Mouse (Mus musculus): Measurements from ENCODE around the gene 4930522H14Rik. TPM values are rescaled to one million over a fixed set of nuclear protein-coding genes. Genes with fewer than 3 reads are reported as not detected.

Gene 4930522H14Rik
- polyA plus RNA-seq, 2 experiments from 2014 or later, result not detected

DNA sequence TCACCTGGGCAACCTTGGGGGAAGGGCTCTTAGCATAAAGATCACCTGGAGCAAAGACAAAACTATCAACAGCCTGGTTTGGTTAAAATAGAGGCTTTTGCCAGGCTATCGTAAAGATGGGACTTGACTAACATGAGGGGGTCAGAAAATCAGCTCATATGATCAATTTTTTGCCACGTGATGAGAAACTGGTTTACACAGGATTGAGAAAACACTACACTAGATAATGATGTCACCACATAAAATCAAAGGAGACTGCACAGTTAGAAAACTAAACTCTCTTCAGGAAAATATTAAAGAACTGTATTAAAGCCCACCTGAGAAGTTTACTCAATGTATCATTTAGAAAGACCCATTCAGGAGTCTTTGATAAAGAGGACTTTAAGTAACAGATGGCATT lies 56.0 kb downstream of the 4930522H14Rik start:
- ATAC-seq, result no peak

DNA sequence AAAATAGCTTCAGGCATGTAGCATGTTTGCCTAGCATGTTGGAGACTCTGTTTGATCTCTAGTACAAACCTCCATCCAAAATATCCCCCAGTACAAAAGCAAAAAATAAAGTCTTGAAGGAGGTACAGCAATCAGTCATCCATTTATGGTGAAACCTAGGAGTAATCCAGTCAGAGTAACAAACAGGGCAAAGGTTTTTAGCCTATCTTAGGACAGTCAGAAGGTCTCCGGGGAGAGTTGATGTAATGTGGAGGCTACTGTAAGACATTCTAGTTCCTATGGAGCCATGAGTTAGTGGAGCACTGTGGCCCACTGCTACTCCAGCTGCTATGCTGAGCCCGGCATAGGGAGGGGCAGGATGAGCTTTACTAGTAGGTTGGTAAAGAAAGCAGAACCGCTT lies 58.5 kb downstream of the 4930522H14Rik start:
- no peak for ATAC-seq

DNA sequence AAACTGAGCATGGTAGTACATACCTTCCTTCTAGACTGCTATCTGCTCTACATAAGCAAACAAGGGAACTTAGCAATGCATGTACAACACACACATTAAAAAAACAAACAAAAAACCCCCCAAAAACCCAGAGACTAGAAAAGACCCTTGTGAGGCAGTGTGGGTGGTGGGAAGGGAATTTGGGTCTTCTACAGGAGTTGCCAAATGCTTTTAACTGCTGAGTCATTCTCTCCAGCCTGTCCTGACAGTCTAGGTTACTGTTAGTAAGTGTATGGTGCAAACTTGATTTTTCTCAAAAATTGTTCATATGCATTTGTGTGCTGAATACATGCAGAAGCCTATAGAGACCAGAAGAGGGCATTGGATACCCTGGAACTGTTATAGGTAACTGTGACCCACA lies 59.5 kb downstream of the 4930522H14Rik start:
- ATAC-seq, result no peak

DNA sequence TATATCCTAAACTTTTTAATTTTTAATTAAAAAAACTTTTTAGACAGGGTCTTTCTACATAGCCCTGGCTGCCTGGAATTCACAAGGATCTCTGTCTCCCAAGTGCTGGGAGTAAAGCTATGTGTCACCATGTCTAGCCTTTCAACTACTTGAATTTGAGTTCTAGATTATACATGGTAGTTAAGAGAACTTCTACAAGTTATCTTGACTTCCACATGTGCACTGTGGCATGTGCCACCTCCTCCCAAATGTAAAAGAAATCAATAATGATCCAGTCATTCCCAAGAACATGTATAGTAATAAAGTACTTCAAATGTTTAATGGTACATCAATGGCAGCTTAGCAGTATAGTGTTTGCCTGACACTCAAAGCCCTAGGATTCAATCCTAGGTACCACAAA lies 63.4 kb downstream of the 4930522H14Rik start:
- no peak for ATAC-seq

DNA sequence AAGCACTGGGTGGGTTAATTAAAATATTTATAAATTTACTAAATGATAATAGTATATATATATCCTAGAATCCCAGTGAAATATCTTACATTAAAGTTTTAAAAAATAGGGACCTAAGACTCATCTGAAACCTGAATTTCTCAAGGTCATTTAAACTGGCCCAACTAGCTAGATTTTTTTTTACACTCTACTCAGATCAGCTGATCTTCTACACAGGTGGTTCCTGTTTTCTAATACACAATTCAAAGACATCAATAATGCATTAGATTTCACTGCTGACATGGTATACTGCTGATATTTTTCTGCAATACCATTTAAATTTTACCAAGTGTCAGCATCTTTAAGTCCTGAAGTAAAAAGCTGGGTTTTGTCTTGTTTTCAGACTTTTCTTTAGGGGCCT lies 67.2 kb downstream of the 4930522H14Rik start:
- ATAC-seq, result no peak

DNA sequence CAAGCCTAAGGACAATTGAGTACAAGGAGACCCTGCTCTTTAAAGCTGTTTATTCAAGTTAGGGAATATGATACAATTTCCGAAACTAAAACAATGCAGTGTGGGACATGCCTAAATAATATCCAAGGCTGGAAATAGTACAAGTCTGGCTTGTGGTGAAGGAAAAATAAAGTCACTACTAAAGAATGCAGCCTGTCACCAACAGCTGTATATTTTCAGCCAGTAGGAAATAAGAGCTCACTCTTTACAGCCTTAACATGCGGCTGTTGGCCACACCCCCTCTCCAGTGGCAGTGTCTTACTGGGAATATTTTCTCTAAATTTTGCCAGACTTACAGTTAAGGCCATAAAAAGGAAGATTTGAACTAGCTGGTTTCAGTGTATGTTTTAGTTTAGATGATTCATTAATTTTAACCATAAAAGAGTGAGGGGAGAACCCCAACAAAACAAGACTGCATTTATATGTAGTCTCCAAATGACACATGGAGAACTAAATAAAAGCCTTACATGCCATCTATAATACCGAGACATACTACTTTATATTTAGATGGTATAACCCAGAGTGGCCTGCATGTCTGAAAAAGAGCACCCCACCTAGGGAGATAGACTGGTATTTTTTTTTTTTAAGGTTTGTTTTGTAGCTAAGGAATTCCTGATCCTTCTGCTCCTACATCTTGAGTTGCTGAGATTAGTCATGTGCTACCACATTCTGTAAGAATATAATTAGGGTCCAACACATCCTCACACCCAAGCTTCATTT lies 70.5 kb downstream of the 4930522H14Rik start:
- ATAC-seq, result no peak

DNA sequence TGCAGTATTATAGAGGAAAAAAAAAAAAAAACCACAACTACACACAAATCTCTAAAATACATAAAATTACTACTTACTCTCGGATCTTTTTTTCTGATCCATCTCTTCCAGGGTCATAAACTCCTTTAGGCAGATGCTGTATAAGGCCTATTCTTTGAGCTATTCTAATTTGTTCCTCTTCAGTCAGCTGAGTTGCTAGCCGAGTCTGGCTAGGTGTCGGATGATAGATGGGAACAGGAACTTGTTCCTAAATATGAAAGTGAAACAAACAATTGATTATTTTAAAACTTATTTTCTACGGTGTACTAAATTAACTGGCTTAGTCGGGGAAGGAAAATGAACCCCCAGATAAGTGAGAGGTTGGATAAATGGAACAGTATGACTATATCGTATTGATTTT lies 74.3 kb downstream of the 4930522H14Rik start:
- ATAC-seq, result no peak

Other genes starting within 250 kb of the 4930522H14Rik start
- gene Ttc39a, start 124.7 kb downstream of the 4930522H14Rik start, polyA plus RNA-seq (2017; shearing (Covaris generic)), result not detected
- gene Rnf11, start 46.6 kb downstream of the 4930522H14Rik start, polyA plus RNA-seq (2017; shearing (Covaris generic)), result 1 to 10 TPM; 4.4 to 6.9 TPM
- gene Cdkn2c, start 135.9 kb upstream of the 4930522H14Rik start, polyA plus RNA-seq (2017; shearing (Covaris generic)), result 10 to 100 TPM; 26.3 to 28.6 TPM
- gene Faf1, start 145.3 kb upstream of the 4930522H14Rik start, polyA plus RNA-seq (2017; shearing (Covaris generic)), result 1 to 10 TPM; 3.7 to 5.0 TPM

Data from activated CD4-positive, CD25-positive, alpha-beta regulatory T cell, adult 4 months (primary cell).